Mouse (Mus musculus): ENCODE data around the gene Gfi1b. TPM values are rescaled to one million over a fixed set of nuclear protein-coding genes. Genes with fewer than 3 reads are reported as not detected.

The Gfi1b gene
- polyA plus RNA-seq, 1 experiment from 2014 or later: 0.94 TPM

DNA sequence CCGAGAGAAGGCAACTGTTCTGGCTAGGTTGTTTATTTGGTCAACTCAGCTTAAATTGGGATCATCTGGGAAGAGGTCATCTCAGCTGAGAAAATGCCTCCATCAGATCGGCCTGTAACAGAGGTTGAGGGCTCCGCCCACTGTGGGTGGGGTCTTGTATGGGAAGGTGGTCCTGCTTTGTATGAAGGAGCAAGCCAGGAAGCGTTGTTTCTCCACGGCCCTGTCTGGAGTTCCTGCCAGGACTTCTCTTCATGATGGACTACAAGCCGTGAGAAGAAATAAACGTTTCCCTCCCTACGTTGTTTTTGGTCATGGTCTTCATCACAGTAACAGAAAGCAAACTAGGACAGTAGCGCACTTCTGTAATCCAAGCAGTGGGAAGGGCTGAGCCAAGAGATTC lies 17.1 kb upstream of the Gfi1b start:
- no peak for TF ChIP-seq EP300 (IDR thresholded peaks at IDR 0.05)
- no peak for TF ChIP-seq CTCF (IDR thresholded peaks at IDR 0.05)
- Histone ChIP-seq H3K36me3 (ENCODE audit: insufficient read depth, low read length) (no peaks in the 10 kb centered on the region), H3K4me3 (ENCODE audit: low read depth, low read length) (no peak overlapping the region; the same call in 1 of the 2 replicates), H3K9me3 (ENCODE audit: low read length) (no peaks in the 10 kb centered on the region), H3K9ac (replicated peaks; ENCODE audit: low read depth) (no peak overlapping the region), H3K4me1 (ENCODE audit: insufficient read depth, low read depth, low read length) (no peaks in the 10 kb centered on the region; the same call in 1 of the 2 replicates), H3K4me2 (replicated peaks; ENCODE audit: low read depth, low read length) (peak overlapping the region; percentile 17), H3K27me3 (replicated peaks; ENCODE audit: insufficient read depth, low read length) (no peaks in the 10 kb centered on the region), H3K27ac (ENCODE audit: low read length) (no peak overlapping the region)
- DNase-seq (ENCODE audit: low spot score) (peak; percentile 14), ATAC-seq (no peak)
- 11% methylated on average over 9 of the region's 9 CpGs for WGBS

DNA sequence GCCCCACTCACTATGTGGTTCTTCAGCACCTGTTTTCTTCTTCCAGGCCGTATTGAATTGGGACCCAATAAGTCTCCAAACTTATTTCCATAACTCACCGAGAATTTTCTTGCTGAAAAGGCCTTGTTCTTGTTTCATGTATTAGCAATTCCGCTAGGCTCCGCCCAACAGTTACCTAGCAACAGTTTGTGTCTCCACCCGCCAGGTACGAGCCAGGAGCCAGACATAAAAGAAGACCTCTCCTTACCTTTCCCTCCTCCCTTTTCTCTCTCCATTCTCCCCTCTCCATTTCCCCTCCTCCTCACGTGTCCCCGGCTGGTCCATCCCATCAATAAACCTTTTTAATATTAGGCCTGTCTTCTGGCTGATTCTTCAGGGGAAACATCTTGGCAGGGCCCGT lies 16.6 kb upstream of the Gfi1b start:
- H3K9ac ChIP-seq (replicated peaks; ENCODE audit: low read depth): no peak overlapping the region
- no peaks in the 10 kb centered on the region for H3K9me3 ChIP-seq (ENCODE audit: low read length)
- H3K27me3 ChIP-seq (replicated peaks; ENCODE audit: insufficient read depth, low read length): no peaks in the 10 kb centered on the region
- H3K4me1 ChIP-seq (ENCODE audit: insufficient read depth, low read depth, low read length): no peaks in the 10 kb centered on the region; the same call in 1 of the 2 replicates
- H3K36me3 ChIP-seq (ENCODE audit: insufficient read depth, low read length): no peaks in the 10 kb centered on the region
- WGBS: 22% methylated on average over 9 of the region's 9 CpGs
- H3K27ac ChIP-seq (ENCODE audit: low read length): no peak overlapping the region
- DNase-seq (ENCODE audit: low spot score) (peak; percentile 48), ATAC-seq (no peak)
- H3K4me2 ChIP-seq (replicated peaks; ENCODE audit: low read depth, low read length): peak overlapping the region; percentile 17
- H3K4me3 ChIP-seq (ENCODE audit: low read depth, low read length): no peak overlapping the region; the same call in 1 of the 2 replicates
- no peak for TF ChIP-seq CTCF (IDR thresholded peaks at IDR 0.05)
- no peak for TF ChIP-seq EP300 (IDR thresholded peaks at IDR 0.05)

DNA sequence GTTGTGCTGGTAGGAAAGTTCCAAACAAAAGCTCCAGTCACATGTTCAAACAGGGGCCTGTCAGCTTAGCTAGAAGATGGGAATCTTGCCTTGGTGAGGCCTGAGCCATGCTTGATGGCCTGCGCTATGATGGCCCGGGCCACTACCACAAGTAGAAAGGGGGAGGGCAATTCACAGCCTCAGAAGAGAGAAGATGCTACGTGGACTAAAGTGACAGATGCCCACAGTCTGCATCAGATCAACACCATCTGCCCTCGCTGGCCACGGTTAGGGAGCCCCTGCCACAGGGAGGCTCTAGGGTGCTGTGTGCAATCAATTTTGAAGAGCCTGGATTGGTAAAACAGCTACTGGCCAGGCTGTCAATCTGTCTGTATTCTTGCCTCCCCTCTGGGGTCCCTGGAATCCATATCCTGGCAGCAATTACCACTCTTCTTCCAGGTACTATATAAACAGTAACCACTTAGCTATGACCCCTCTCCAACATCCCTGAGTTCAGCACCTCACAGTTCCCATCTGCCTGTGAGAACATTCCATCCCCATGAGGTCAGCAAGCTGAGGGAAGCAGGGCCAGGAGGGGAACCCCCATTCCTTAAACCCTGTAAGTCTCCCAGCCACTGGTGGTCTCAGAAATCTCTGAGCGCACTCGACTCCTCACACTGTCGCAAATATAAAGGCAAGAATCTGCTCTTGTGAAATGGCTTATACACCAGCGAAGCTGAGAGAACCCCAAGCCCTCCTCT lies 15.5 kb upstream of the Gfi1b start:
- no peak for DNase-seq (ENCODE audit: low spot score)

DNA sequence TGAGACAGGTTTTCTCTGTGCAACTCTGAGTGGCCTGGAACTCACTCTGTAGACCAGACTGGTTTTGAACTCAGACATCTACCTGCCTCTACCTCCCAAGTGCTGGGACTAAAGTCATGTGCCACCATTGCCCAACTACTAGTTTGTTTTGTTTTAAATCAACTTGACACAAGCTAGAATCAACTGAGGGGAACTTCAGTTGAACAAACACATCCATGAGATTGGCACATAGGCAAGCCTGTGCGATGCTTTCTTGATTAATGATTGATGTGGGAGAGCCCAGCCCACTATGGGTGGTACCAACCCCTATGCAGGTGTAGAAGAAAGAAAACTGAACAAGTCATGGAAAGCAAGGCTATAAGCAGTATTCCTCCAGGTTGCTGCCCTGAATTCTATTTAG lies 13.4 kb upstream of the Gfi1b start:
- no peak for TF ChIP-seq EP300 (IDR thresholded peaks at IDR 0.05)
- no peak for TF ChIP-seq CTCF (IDR thresholded peaks at IDR 0.05)
- DNase-seq (ENCODE audit: low spot score) (no peak), ATAC-seq (no peak)
- H3K27me3 ChIP-seq (replicated peaks; ENCODE audit: insufficient read depth, low read length): no peaks in the 10 kb centered on the region
- WGBS: 50% methylated on average over 1 of the region's 1 CpGs
- no peak overlapping the region for H3K9ac ChIP-seq (replicated peaks; ENCODE audit: low read depth)
- H3K4me3 ChIP-seq (ENCODE audit: low read depth, low read length): no peak overlapping the region
- H3K9me3 ChIP-seq (ENCODE audit: low read length): no peaks in the 10 kb centered on the region
- H3K4me1 ChIP-seq (ENCODE audit: insufficient read depth, low read depth, low read length): no peaks in the 10 kb centered on the region; the same call in 1 of the 2 replicates
- H3K4me2 ChIP-seq (replicated peaks; ENCODE audit: low read depth, low read length): no peak overlapping the region
- no peak overlapping the region for H3K27ac ChIP-seq (ENCODE audit: low read length)
- H3K36me3 ChIP-seq (ENCODE audit: insufficient read depth, low read length): no peaks in the 10 kb centered on the region

More for the DNA sequence above, 15.5 kb upstream of the Gfi1b start:
- Histone ChIP-seq H3K4me3 (ENCODE audit: low read depth, low read length) (no peak overlapping the region), H3K27me3 (replicated peaks; ENCODE audit: insufficient read depth, low read length) (no peaks in the 10 kb centered on the region), H3K4me2 (replicated peaks; ENCODE audit: low read depth, low read length) (no peak overlapping the region), H3K36me3 (ENCODE audit: insufficient read depth, low read length) (no peaks in the 10 kb centered on the region), H3K27ac (ENCODE audit: low read length) (no peak overlapping the region), H3K4me1 (ENCODE audit: insufficient read depth, low read depth, low read length) (no peaks in the 10 kb centered on the region; the same call in 1 of the 2 replicates), H3K9ac (replicated peaks; ENCODE audit: low read depth) (no peak overlapping the region), H3K9me3 (ENCODE audit: low read length) (no peaks in the 10 kb centered on the region)
- WGBS: 57% methylated on average over 9 of the region's 9 CpGs
- TF ChIP-seq CTCF (IDR thresholded peaks at IDR 0.05): no peak
- TF ChIP-seq EP300 (IDR thresholded peaks at IDR 0.05): no peak
- ATAC-seq: no peak

DNA sequence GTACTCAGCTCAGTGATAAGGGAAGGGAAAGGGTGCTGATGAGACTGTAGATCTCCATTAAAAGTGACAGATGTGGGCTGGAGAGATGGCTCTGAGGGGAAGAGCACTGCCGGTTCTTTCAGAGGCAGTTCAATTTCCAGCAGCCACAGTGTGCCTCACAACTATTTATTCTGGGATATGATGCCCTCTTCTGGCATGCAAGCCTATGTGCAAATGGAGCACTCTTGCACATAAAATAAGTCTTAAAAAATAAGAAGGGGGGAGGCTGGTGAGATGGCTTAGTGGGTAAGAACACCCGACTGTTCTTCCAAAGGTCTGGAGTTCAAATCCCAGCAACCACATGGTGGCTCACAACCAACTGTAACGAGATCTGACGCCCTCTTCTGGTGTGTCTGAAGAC lies 11.4 kb upstream of the Gfi1b start:
- 41% methylated on average over 4 of the region's 4 CpGs for WGBS
- Histone ChIP-seq H3K9ac (replicated peaks; ENCODE audit: low read depth) (no peak overlapping the region), H3K4me2 (replicated peaks; ENCODE audit: low read depth, low read length) (no peak overlapping the region), H3K36me3 (ENCODE audit: insufficient read depth, low read length) (no peaks in the 10 kb centered on the region), H3K27ac (ENCODE audit: low read length) (no peak overlapping the region), H3K4me1 (ENCODE audit: insufficient read depth, low read depth, low read length) (no peaks in the 10 kb centered on the region), H3K9me3 (ENCODE audit: low read length) (no peaks in the 10 kb centered on the region), H3K4me3 (ENCODE audit: low read depth, low read length) (no peak overlapping the region), H3K27me3 (replicated peaks; ENCODE audit: insufficient read depth, low read length) (no peaks in the 10 kb centered on the region)
- ATAC-seq: no peak
- TF ChIP-seq CTCF (IDR thresholded peaks at IDR 0.05) (peak; percentile 3; the same call in 1 of the 2 replicates), EP300 (IDR thresholded peaks at IDR 0.05) (no peak)
- no peak for DNase-seq (ENCODE audit: low spot score)

DNA sequence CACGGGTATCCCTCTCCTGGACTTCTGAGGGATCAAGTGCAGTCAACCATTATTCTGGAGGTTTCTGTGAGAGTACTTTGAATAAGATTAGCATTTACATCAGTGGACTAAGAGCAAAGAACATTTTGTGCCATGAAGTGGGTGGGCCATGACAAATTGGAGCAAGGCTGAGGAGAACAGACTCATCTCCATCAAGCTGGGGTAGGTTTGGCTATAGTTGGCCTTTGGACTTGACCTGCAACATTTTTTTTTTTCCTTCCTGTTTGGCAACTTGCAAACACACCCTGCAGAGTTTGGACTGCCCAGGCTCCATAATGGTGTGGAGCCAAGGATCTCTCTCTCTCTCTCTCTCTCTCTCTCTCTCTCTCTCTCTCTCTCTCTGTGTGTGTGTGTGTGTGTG lies 10.8 kb upstream of the Gfi1b start:
- no peak for ATAC-seq
- no peak for DNase-seq (ENCODE audit: low spot score)

More for the DNA sequence above, 10.8 kb upstream of the Gfi1b start:
- Histone ChIP-seq H3K4me3 (ENCODE audit: low read depth, low read length) (no peak overlapping the region), H3K27ac (ENCODE audit: low read length) (no peak overlapping the region), H3K4me1 (ENCODE audit: insufficient read depth, low read depth, low read length) (no peaks in the 10 kb centered on the region), H3K9ac (replicated peaks; ENCODE audit: low read depth) (no peak overlapping the region), H3K9me3 (ENCODE audit: low read length) (no peaks in the 10 kb centered on the region), H3K4me2 (replicated peaks; ENCODE audit: low read depth, low read length) (no peak overlapping the region), H3K27me3 (replicated peaks; ENCODE audit: insufficient read depth, low read length) (no peaks in the 10 kb centered on the region), H3K36me3 (ENCODE audit: insufficient read depth, low read length) (no peaks in the 10 kb centered on the region)
- 68% methylated on average over 1 of the region's 1 CpGs for WGBS
- TF ChIP-seq EP300 (IDR thresholded peaks at IDR 0.05) (no peak), CTCF (IDR thresholded peaks at IDR 0.05) (no peak)

All from lung, postnatal 0 days (tissue).